Mouse (Mus musculus) G1E (cell line): Measurements from ENCODE around the gene Cmtm2b.

ENCODE experiments used
- CTCF ChIP-seq: IDR thresholded peaks from 2 replicates; pipeline ENCODE4 v1.5.1; 2012; ENCODE audit warnings: low read depth, low read length, inconsistent platforms, mixed read lengths
- GATA1 ChIP-seq: IDR thresholded peaks from 2 replicates; pipeline ENCODE4 v1.6.1; 2012; ENCODE audit warnings: borderline replicate concordance, low read length, inconsistent platforms, mixed read lengths
- GATA2 ChIP-seq: IDR thresholded peaks from 2 replicates; pipeline ENCODE4 v1.6.1; 2012; ENCODE audit warnings: low read depth, low read length, inconsistent platforms, borderline replicate concordance
- TAL1 ChIP-seq: conservative IDR thresholded peaks from 2 replicates; pipeline ENCODE4 v1.6.1; 2012; ENCODE audit warnings: low read depth, low read length, inconsistent platforms, mixed read lengths

- TF ChIP-seq CTCF: no peak
- TF ChIP-seq GATA2: no peak
- no peak for TF ChIP-seq GATA1
- no peak for TF ChIP-seq TAL1
These were observed 49.1 kb downstream of the Cmtm2b start for GRCm38 (mm10) chr8:104371121-104371520.
